Comparison of ENCODE assay signal across 8 mouse cellular contexts in the genomic region with DNA sequence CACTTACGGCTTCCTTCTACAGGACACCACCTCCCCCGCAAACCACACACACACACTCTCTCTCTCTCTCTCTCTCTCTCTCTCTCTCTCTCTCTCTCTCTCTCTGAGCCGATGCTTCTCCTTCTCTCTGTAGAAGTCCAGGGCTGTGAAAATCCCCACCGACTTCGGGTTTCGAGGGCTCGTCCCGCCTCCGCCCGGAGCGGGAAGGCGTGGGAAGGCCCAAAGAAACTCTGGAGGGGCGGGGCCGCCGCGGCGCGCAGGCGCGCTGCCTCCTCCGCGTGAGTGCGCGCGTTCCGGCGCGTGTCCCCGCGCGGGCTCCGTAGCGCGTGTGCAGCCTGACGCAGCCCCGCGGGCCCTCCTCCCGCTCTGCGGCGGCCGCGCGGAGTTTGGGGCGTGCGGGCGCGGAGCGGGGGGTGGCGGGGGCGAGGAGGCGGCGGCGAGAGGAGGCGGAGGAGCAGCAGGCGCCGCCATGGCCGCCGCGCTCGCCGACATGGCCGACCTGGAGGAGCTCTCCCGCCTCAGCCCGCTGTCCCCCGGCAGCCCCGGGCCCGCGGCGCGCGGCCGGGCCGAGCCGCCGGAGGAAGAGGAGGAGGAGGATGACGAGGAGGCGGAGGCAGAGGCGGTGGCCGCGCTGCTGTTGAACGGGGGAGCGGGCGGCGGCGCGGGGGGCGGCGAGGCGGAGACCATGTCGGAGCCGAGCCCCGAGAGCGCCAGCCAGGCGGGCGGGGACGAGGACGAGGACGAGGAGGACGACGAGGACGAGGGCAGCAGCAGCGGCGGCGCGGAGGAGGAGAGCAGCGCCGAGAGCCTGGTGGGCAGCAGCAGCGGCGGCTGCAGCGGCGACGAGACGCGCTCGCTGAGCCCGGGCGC. TPM values are rescaled to one million over a fixed set of nuclear protein-coding genes. Genes with fewer than 3 reads are reported as not detected.
DNase-seq lines count a peak whose midpoint lies in the region; ATAC-seq and TF ChIP-seq lines count a peak whose summit lies in the region.

No protein-coding gene starts in this region.

- H3K27ac ChIP-seq in bone marrow macrophage, adult 2 months (ENCODE audit: insufficient read depth, low read depth, low read length) = peak overlapping the region; percentile 86
- H3K27ac ChIP-seq in embryonic fibroblast, embryonic 13.5 days (ENCODE audit: insufficient read depth, low read length) = peak overlapping the region; percentile 98
- peak overlapping the region; percentile 92 for H3K27ac ChIP-seq in heart, embryonic 11.5 days (ENCODE audit: low read depth, low read length)
- peak overlapping the region; percentile 96 for H3K27ac ChIP-seq in kidney, embryonic 16.5 days (ENCODE audit: low read length)
- peak overlapping the region; percentile 78 for H3K27ac ChIP-seq in liver, adult 2 months (replicated peaks; ENCODE audit: insufficient read depth, low read depth, low read length)

- H3K4me3 ChIP-seq in bone marrow macrophage, adult 2 months (ENCODE audit: insufficient read depth, low read length) = peak overlapping the region; percentile 99
- peak overlapping the region; percentile 69 for H3K4me3 ChIP-seq in embryonic fibroblast, embryonic 13.5 days (ENCODE audit: insufficient read depth, low read length)
- peak overlapping the region; percentile 69 for H3K4me3 ChIP-seq in heart, embryonic 11.5 days (ENCODE audit: low read depth, low read length)
- H3K4me3 ChIP-seq in kidney, embryonic 16.5 days (ENCODE audit: low read length) = peak overlapping the region; percentile 99
- H3K4me3 ChIP-seq in liver, adult 2 months (ENCODE audit: insufficient read depth, low read depth, low read length) = peak overlapping the region; percentile 76
- H3K4me3 ChIP-seq in myocyte = peak overlapping the region; percentile 80

- peak overlapping the region; percentile 95 for H3K9ac ChIP-seq in heart, embryonic 11.5 days (ENCODE audit: low read depth, low read length)
- H3K9ac ChIP-seq in kidney, embryonic 16.5 days (replicated peaks; ENCODE audit: low read length) = peak overlapping the region; percentile 86
- peak overlapping the region; percentile 88 for H3K9ac ChIP-seq in liver, adult 2 months (ENCODE audit: low read depth, low read length)

- peak; percentile 89 for ATAC-seq in heart, embryonic 11.5 days (replicated peaks; ENCODE audit: insufficient number of reproducible peaks, low FRiP score, low TSS enrichment)
- peak; percentile 93 for ATAC-seq in kidney, embryonic 16.5 days (ENCODE audit: low FRiP score, low TSS enrichment)

- H3K4me2 ChIP-seq in heart, embryonic 11.5 days = peak overlapping the region; percentile 66
- peak overlapping the region; percentile 82 for H3K4me2 ChIP-seq in kidney, embryonic 16.5 days (replicated peaks; ENCODE audit: low read depth, low read length)
- H3K4me2 ChIP-seq in myocyte (ENCODE audit: low read depth) = peak overlapping the region; percentile 80

- no peaks in the 10 kb centered on the region for H3K36me3 ChIP-seq in heart, embryonic 11.5 days (ENCODE audit: control insufficient read depth, insufficient read depth, low read length)
- H3K36me3 ChIP-seq in kidney, embryonic 16.5 days (ENCODE audit: insufficient read depth, low read length) = no peaks in the 10 kb centered on the region
- no peaks in the 10 kb centered on the region for H3K36me3 ChIP-seq in liver, adult 2 months (ENCODE audit: control insufficient read depth, insufficient read depth, low read length)
- no peaks in the 10 kb centered on the region for H3K36me3 ChIP-seq in myocyte (ENCODE audit: control insufficient read depth, insufficient read depth)
- H3K36me3 ChIP-seq in splenic B cell, adult 2 months (ENCODE audit: control insufficient read depth, insufficient read depth, low read length, poor library complexity, severe bottlenecking) = no peaks in the 10 kb centered on the region

- peak; percentile 91 for DNase-seq in A20 (ENCODE audit: low read depth, low spot score)
- DNase-seq in liver, adult 2 months (ENCODE audit: extremely low read depth, low read depth, low spot score) = peak; percentile 68
- DNase-seq in splenic B cell, adult 2 months (ENCODE audit: low read depth, low spot score) = peak; percentile 95

- H3K4me1 ChIP-seq in bone marrow macrophage, adult 2 months (ENCODE audit: control insufficient read depth, insufficient read depth, low read length) = peaks cover 49% of the 10 kb centered on the region
- H3K4me1 ChIP-seq in embryonic fibroblast, embryonic 13.5 days (ENCODE audit: control insufficient read depth, insufficient read depth, low read length) = peaks cover 22% of the 10 kb centered on the region
- H3K4me1 ChIP-seq in heart, embryonic 11.5 days (ENCODE audit: control insufficient read depth, insufficient read depth, low read length) = peaks cover 18% of the 10 kb centered on the region
- H3K4me1 ChIP-seq in kidney, embryonic 16.5 days (ENCODE audit: insufficient read depth, low read length) = peaks cover 26% of the 10 kb centered on the region
- H3K4me1 ChIP-seq in liver, adult 2 months (ENCODE audit: control insufficient read depth, insufficient read depth, low read length) = peaks cover 15% of the 10 kb centered on the region

- TF ChIP-seq CTCF in bone marrow macrophage, adult 2 months (IDR thresholded peaks at IDR 0.05; ENCODE audit: low read depth, low read length) = no peak
- TF ChIP-seq CTCF in embryonic fibroblast, embryonic 13.5 days (IDR thresholded peaks at IDR 0.05; ENCODE audit: borderline replicate concordance, insufficient read depth, low read length) = no peak
- no peak for TF ChIP-seq CTCF in liver, adult 2 months (IDR thresholded peaks at IDR 0.05; ENCODE audit: low read depth, low read length)

- H3ac ChIP-seq in myocyte (ENCODE audit: control insufficient read depth, insufficient read length) = peak overlapping the region; percentile 99

- no peaks in the 10 kb centered on the region for H3K9me3 ChIP-seq in heart, embryonic 11.5 days (replicated peaks; ENCODE audit: control insufficient read depth, low read length)
- no peaks in the 10 kb centered on the region for H3K9me3 ChIP-seq in kidney, embryonic 16.5 days (ENCODE audit: low read length)

- TF ChIP-seq POLR2A in bone marrow macrophage, adult 2 months (IDR thresholded peaks at IDR 0.05; ENCODE audit: borderline replicate concordance, low read depth, low read length) = no peak
- TF ChIP-seq POLR2A in embryonic fibroblast, embryonic 13.5 days (IDR thresholded peaks at IDR 0.05; ENCODE audit: low read depth, low read length) = peak; percentile 65
- peak; percentile 44; the same call in 1 of the 2 replicates for TF ChIP-seq POLR2A in liver, adult 2 months (IDR thresholded peaks at IDR 0.05; ENCODE audit: extremely low read depth, insufficient read depth, low read length)
- TF ChIP-seq POLR2A in myocyte (IDR thresholded peaks at IDR 0.05; ENCODE audit: insufficient read length, low read depth) = peak; percentile 77

- peaks cover 20% of the 10 kb centered on the region; the same call in 1 of the 2 replicates for H3K79me2 ChIP-seq in liver, adult 2 months (ENCODE audit: control insufficient read depth, insufficient read depth, low read length)
- peaks cover 44% of the 10 kb centered on the region for H3K79me2 ChIP-seq in myocyte (ENCODE audit: control insufficient read depth, insufficient read depth)

- no peaks in the 10 kb centered on the region for H3K27me3 ChIP-seq in heart, embryonic 11.5 days (ENCODE audit: control insufficient read depth, insufficient read depth, low read length)
- H3K27me3 ChIP-seq in kidney, embryonic 16.5 days (ENCODE audit: insufficient read depth, low read length) = no peaks in the 10 kb centered on the region
- no peaks in the 10 kb centered on the region for H3K27me3 ChIP-seq in liver, adult 2 months (ENCODE audit: control insufficient read depth, insufficient read depth, low read length)
- no peaks in the 10 kb centered on the region for H3K27me3 ChIP-seq in myocyte (ENCODE audit: control insufficient read depth, insufficient read depth, insufficient read length)
- no peaks in the 10 kb centered on the region for H3K27me3 ChIP-seq in splenic B cell, adult 2 months (ENCODE audit: control insufficient read depth, insufficient read depth, low read length, poor library complexity, severe bottlenecking)

- under 1% methylated on average over 62 of the region's 117 CpGs for WGBS in heart, embryonic 11.5 days (ENCODE audit: insufficient replicate concordance)
- WGBS in kidney, embryonic 16.5 days = under 1% methylated on average over 45 of the region's 117 CpGs
- under 1% methylated on average over 100 of the region's 117 CpGs for WGBS in liver, adult 2 months

TF ChIP-seq in myocyte, 11 proteins besides CTCF, POLR2A, EP300 and RAD21:
- TF ChIP-seq CEBPB (IDR thresholded peaks at IDR 0.05; ENCODE audit: insufficient read depth, poor library complexity, severe bottlenecking) (no peak), TCF12 (IDR thresholded peaks at IDR 0.05; ENCODE audit: insufficient read depth, poor library complexity, severe bottlenecking) (no peak), SRF (IDR thresholded peaks at IDR 0.05; ENCODE audit: control insufficient read depth, insufficient read length, low read depth) (no peak), REST (IDR thresholded peaks at IDR 0.05; ENCODE audit: insufficient read depth, insufficient read length) (no peak), E2F4 (IDR thresholded peaks at IDR 0.05; ENCODE audit: insufficient read depth) (peak; percentile 64), POLR2AphosphoS2 (IDR thresholded peaks at IDR 0.05; ENCODE audit: insufficient read length, low read depth) (no peak), MAX (IDR thresholded peaks at IDR 0.05; ENCODE audit: low read depth) (no peak), USF1 (IDR thresholded peaks at IDR 0.05; ENCODE audit: low read depth) (no peak), MYOD1 (IDR thresholded peaks at IDR 0.05; ENCODE audit: control insufficient read depth in 1 of 3, insufficient read length in 2 of 3, low read depth in 2 of 3) (peak in 1 of 3 experiments; percentile 63), TCF3 (IDR thresholded peaks at IDR 0.05; ENCODE audit: insufficient read length, low read depth) (peak; percentile 37), MYOG (IDR thresholded peaks at IDR 0.05; ENCODE audit: control insufficient read depth in 1 of 3, insufficient read depth in 1 of 3, insufficient read length in 2 of 3, low read depth in 2 of 3) (peak in 2 of 3 experiments; percentile 40 to 67)

RNA-seq across cellular contexts. Expression of a gene that starts 1.0 kb away (rescaled TPM):
- polyA plus RNA-seq in bone marrow macrophage, adult 2 months (2012; ENCODE audit: insufficient read depth, insufficient read length, missing spikeins) = 41.3 and 46.1 TPM in 2 replicates
- polyA plus RNA-seq in embryonic fibroblast, embryonic 13.5 days (2011; ENCODE audit: insufficient read length, low read depth, missing spikeins) = 96.3 and 105 TPM in 2 replicates
- polyA plus RNA-seq in heart, embryonic 11.5 days (2014; fragmentation: Nextera tagmentation; extraction: Ambion mirVana) = 8.3 and 12.4 TPM in 2 replicates
- 9.4 and 10.8 TPM in 2 replicates for polyA plus RNA-seq in kidney, embryonic 16.5 days (2015; fragmentation: Nextera tagmentation; extraction: Ambion mirVana)
- 13.5 and 13.9 TPM in 2 replicates for total RNA-seq in liver, adult 2 months (2014; rRNA removed)
- polyA plus RNA-seq in liver, adult 2 months (2012; rRNA removed) = 9.9 and 10.0 TPM in 2 replicates
- 18.7 TPM for polyA plus RNA-seq in myocyte (2012; fragmentation: generic; extraction: Trizol)

Comparison
In these comparisons a context has a peak if more than half of its experiments do, and no peak if none do; other contexts are left out.
1. Peak in every context shown above with its lines: DNase-seq, ATAC-seq, H3K4me3 ChIP-seq and H3K27ac ChIP-seq.